Mouse (Mus musculus) cerebellum, adult 9-11 months (tissue): Measurements from ENCODE around the gene Med22.

Experiments
- DNase-seq: peaks from one replicate; pipeline ENCODE4 v3.0.0; 2022

Gene Med22

GRCm38 (mm10) chr2:26862856-26863255 is 47.6 kb downstream of the Med22 start:
- DNase-seq = no peak
